Mouse (Mus musculus) thymus, postnatal 0 days (tissue): ENCODE data around the gene Sh3d21. TPM values are rescaled to one million over a fixed set of nuclear protein-coding genes. Genes with fewer than 3 reads are reported as not detected.
"Not testable (repeated sequence)": the region's sequence is repeated elsewhere in the genome, so short reads cannot be mapped to it uniquely, and the experiment has no call there.

Experiments used
- DNase-seq: peaks from one replicate; pipeline ENCODE4 v3.0.0-alpha.2; 2015; ENCODE audit warnings: low spot score
- polyA plus RNA-seq: library from polyadenylated mRNA; unstranded; fragments of >200 nt; fragmentation: Nextera tagmentation; extraction: Ambion mirVana; gene quantifications from 2 replicates; pipeline ENCODE4 v1.2.1, GENCODE M21; 2015

Gene Sh3d21
- 2.2 and 2.7 TPM in 2 replicates for polyA plus RNA-seq

DNA sequence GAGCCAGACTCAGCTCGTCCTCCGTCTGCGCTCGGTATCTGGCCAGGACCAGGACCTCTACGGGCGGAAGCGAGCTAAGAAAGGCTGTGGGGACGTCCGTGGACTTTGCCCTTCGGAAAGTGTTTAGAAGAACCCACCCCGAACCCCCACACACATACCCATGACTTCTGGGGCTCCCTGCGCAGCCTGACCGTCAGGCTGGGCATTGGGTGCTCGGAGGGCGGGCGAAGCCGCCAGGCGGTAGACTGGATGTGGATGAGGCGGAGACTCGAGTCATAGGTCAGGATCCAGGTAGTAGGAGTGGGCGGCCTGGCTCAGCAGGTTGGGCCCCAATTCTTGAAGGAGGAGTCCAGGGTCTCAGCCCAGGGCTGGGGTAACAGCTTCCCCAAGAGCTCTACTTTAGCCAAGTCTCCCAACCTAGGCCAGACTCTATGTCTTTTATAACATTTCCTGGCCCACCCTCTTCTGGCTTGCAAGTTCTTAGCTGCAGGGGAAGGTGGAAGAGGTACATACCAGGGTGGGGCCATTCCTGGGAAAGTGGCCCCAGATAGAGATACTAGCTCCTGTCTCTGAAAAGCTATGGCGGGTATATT is at the start of gene Sh3d21:
Gene Sh3d21 (minus strand): TSS at position 425 of the 593 bp plus-strand sequence.
- DNase-seq: no peak

GRCm38 (mm10) chr4:126207081-126207480 is 43.8 kb upstream of the Sh3d21 start:
- no peak for DNase-seq

DNA sequence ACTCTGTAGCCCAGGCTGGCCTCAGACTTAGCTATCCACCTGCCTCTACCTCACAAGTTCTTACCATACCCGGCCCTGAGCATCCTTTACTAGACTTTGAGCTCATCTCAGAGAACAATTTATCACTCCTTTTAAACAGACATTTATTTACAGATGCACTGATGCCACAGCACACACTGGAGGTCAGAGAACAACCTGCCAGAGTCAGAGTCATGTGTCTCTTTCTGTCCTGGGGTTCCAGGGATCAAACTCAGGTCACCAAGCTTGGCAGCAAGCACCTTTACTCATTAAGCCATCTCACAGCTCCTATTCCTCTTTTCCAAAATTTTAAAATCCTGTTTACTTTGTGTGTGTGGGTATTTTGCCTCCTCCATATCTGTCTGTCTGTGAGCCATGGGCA is 42.1 kb upstream of the Sh3d21 start:
- no peak for DNase-seq

DNA sequence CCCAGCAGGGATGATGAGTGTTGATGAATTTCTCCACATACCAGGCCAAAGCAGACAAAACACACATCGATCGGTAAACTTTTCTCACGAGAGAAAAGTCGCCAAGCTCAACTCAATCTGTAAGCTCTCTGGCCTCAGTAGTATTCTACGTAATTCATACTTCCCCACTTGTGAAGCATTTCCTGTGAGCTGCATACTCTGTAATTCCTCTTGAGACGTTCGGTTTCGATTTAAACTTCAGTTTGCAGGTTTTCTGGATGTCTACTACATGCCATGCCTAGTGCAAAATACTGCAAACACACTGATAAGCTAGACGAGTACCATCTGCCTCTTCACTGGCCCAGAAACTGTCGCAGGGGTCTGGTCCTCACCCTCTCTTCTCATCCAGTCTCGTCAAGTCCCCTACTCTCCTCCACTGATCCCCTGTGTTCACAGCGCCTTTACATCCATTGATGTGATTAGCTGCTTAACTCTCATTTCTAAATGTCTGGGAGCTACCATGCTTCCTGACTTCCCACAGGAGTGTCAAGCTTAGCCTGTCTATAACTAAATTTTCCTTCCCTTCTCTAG is 41.5 kb upstream of the Sh3d21 start:
- no peak for DNase-seq

DNA sequence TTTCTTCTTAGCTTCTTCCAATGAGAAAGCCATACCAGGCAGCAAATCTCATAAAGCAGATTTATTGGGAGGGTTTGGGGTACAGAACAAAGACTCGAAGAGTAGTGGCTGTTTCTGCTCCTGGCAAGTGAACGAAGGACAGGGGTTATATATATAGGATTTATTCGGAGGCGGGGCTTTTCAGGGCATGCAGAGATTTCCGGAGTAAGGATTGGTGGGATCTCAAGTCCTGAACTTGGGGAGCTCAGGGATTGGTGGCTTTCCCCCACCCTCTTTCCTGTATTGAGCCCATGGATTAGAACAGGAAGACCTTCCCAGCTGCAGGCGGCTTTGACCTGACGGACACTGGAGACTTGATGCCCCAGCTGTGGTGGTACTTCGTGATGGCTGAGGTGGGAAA is 40.7 kb upstream of the Sh3d21 start:
- no peak for DNase-seq

- DNase-seq: no peak
Measured at GRCm38 (mm10) chr4:126203336-126203895, 40.1 kb upstream of the Sh3d21 start.

- DNase-seq: peak; percentile 97
Measured at GRCm38 (mm10) chr4:126202303-126203181, 39.3 kb upstream of the Sh3d21 start, which contains the start of gene Thrap3. Gene Thrap3 (minus strand): TSS chr4:126202760.

DNA sequence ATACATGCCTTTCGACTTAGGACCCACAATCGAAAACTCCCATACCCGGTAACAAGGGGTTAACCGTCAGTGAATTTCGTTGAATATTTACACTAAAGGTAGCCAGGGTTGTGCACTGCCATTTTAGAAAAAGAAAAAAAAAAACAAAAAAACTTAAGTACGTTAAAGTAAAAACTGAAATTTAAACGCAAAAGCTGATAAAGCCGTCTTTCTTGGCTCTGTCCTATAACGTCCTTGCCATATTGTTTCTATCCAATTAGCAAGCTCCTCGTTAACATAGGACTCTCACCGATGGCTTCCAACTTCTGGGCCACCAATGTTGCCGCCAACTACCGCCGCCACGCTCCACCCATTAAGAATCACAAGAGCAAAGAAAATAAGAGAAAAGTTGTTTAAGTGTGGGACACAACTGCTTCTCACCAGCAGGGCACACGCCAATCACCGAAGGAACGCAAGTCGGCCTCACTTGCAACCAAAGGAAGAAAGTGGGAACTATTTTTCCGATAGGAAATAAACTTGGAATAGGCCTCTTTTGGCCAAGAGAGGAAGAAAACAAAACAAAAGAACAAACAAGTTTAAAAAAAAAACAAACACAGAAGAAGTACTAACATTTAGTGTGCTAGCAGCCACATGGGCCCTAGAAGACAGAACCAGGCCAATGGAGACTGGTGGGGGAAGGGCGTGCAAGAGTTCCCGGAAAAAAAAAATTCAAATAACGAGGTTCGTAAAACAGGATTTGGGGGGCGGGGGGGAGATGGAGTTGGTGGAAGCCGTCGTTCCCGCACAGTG is 38.4 kb upstream of the Sh3d21 start:
- DNase-seq: peak; percentile 67

- DNase-seq: no peak
Measured at GRCm38 (mm10) chr4:126200656-126201055, 37.4 kb upstream of the Sh3d21 start.

- DNase-seq: no peak
Measured at GRCm38 (mm10) chr4:126200036-126200435, 36.7 kb upstream of the Sh3d21 start.

- DNase-seq: no peak
Measured at GRCm38 (mm10) chr4:126199556-126199955, 36.3 kb upstream of the Sh3d21 start.

GRCm38 (mm10) chr4:126197485-126197884 is 34.2 kb upstream of the Sh3d21 start:
- no peak for DNase-seq

DNA sequence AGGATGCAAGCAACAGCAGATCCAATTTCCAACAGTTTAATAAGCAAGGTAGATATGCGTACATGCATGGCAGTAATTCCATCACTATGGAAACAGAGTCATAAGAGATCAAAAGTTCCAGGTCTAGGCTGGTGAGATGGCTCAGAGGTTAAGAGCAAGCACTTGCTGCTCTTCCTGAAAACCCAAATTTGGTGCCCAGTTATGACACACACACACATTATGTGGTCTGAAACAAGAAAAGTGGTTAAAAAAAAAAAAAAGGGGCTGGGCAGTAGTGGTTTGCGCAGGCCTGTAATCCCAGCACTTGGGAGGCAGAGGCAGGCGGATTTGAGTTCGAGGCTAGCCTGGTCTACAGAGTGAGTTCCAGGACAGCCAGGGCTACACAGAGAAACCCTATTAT is 31.6 kb upstream of the Sh3d21 start:
- DNase-seq: no peak

GRCm38 (mm10) chr4:126194216-126194615 is 30.9 kb upstream of the Sh3d21 start:
- no peak for DNase-seq

- no peak for DNase-seq
Measured at GRCm38 (mm10) chr4:126190636-126191035, 27.3 kb upstream of the Sh3d21 start.

- DNase-seq: no peak
Measured at GRCm38 (mm10) chr4:126187096-126187495, 23.8 kb upstream of the Sh3d21 start.

- DNase-seq: no peak
Measured at GRCm38 (mm10) chr4:126183034-126183433, 19.7 kb upstream of the Sh3d21 start.

DNA sequence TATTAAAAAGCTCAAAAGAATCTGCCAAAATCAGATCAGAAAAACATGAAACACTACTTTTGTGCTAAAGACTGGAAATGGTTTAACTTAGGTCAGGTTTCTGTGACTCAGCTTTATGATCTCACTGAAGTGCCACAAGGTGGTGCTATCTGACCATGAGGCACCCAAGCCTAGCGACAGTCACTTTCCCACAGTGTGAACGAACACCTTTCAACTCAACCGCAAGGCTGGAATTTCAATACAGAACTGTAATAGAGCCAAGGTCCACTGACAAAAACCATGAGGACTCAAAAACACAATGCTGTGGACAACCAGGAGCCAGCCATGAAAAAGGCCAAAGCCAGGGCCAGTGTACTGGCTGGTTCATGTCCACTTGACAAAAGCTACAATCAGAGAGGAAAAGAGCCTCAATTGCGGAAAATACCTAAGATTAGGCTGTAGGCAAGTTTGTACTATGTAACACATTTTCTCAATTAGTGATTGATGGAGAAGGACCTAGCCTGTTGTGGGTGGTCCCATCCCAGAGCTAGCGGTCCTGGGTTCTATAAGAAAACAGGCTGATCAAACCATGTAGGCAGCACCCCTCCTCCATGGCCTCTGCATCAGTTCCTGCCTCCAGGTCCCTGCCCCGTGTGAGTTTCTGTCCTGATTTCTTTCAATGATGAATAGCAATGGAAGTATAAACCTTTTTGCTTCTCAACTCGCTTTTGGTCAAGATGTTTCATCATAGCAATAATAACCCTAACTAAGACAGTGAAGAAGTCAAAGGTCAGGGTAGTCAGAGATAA is 18.1 kb upstream of the Sh3d21 start:
- peak; percentile 62 for DNase-seq

- not testable (repeated sequence) for DNase-seq
Measured at GRCm38 (mm10) chr4:126175980-126176379, 12.7 kb upstream of the Sh3d21 start.

DNA sequence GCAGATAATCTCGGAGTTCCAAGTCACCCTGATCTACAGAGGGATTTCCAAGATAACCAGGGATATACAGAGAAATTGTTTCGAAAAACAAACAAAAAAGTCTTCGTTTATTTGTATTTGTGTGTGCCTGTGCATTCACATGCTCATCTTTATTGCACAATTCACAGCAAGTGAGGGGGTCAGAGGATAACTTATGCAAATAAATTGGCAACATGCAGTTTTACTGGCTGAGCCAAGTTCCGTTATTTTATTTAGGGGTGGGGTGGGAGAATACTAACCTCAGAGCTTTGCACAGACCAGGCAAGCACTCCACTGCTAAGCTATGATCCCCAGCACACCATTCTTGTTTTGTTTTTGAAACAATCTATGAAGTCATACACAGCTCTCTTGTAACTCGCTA is 10.5 kb upstream of the Sh3d21 start:
- DNase-seq: no peak
